Mouse (Mus musculus) stomach, postnatal 0 days (tissue): ENCODE measurements at regions not wholly inside any gene's neighbourhood (a gene's known extent, or its start where the extent isn't known, plus 50 kb on each side); places are given as distances from the start of the nearest gene placed in this dataset.
A peak's percentile ranks its signal among the peaks of the same experiment; 100 is the strongest.

ENCODE experiments used
- CTCF ChIP-seq: IDR thresholded peaks from 2 replicates; pipeline ENCODE4 v1.5.1; 2016; ENCODE audit warnings: antibody characterized with exemption, low read depth, mild to moderate bottlenecking, moderate library complexity
- EP300 ChIP-seq: optimal IDR thresholded peaks from 2 replicates; pipeline ENCODE3; 2016; ENCODE audit warnings: antibody characterized with exemption

DNA sequence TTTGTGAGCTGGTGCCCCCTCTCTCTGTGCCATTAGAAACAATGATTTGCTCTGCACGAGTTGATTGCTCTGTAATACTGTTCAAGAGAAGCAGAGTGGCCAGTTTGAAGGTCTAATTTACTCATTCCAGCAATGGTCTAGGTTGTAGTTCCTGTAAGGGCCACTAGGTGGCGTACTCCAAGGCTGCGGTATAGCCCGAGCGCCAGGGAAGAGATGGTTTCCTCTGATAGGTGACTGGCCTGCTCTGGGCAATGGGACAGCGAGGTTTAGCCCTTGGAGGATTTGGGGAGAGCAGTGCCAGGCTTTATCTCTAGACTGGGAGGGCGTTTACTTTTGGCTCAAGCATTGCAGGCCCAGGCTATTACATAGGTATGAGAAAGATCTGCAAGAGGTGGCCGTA lies 76.8 kb upstream of the Mki67 start:
- TF ChIP-seq CTCF (peak; percentile 77), EP300 (no peak)
